Mouse (Mus musculus) adrenal gland, postnatal 14 days (tissue): ENCODE results near the gene Notch1. TPM values are rescaled to one million over a fixed set of nuclear protein-coding genes. Genes with fewer than 3 reads are reported as not detected.

Source experiments
- DNase-seq: peaks from one replicate; pipeline ENCODE4 v3.0.0; 2021; ENCODE audit warnings: mixed read lengths
- total RNA-seq: library from RNA; stranded (reverse); gene quantifications from 2 replicates; pipeline ENCODE4 v1.2.3, GENCODE M21; 2021

Gene Notch1
- total RNA-seq, 1 experiment from 2014 or later, result 27.5 TPM

DNA sequence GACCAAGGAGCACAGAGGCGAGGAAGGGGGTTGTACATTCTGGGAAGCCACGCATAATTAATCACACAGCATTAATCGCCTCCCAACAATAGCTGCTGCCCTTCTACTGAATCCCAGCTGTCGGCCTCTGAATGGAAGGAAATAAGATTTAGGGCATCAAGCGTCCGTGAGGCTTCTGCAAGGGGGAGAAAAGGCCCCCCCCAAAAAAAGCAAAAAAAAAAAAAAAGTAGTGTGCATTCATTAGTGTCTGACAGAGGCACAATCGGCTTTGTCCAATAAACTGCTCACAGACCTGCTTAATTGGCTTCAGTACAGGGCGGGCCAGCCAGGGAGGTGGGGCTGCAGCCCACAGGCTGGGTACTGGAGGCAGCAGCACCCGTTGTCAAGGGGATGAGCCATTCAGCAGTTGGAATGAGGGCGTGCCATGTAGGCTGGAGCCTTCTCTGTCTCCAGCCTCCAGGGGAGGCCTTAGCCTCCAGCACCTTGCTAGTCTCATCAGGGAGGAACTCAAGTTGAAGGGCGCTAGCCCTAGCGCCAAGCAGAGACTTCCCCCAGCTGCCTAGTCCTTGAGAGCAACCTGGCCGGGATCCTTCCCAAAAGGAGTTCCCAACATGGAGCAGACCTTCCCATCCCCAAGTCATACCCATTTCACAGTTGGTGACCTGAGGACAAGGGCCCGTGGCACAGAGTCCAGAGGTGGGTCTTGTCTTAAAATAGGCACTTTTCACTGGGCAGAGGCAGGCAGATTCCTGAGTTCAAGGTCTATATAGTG lies 15.7 kb downstream of the Notch1 start:
- DNase-seq, result no peak

DNA sequence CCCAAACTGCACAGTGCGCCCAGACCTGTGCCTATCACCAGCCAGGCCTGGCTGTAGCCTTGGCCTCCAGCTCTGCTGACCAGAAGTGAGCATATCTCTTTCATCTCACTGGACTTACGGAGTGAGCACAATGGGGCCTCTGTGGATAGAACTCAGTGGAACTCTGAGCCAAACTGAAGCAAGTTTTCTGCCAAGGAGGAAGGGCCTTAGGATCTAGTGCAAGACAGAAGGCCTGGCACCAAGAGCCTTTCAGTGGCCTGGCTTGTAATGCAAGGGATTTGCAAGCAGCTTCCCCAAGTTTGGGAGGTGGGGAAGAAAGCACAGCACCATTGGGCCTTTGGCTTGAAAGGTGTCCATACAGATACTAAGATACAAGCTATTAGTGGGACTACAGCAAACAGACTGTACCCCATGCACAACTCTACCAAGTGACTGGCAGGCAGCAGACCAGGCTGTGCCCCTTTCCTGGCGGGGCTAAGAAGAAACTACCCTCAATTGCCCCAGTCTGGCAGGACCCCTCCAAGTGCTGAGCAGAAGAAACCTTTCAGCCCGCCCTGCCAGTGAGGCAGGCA lies 16.4 kb downstream of the Notch1 start:
- DNase-seq, result no peak

DNA sequence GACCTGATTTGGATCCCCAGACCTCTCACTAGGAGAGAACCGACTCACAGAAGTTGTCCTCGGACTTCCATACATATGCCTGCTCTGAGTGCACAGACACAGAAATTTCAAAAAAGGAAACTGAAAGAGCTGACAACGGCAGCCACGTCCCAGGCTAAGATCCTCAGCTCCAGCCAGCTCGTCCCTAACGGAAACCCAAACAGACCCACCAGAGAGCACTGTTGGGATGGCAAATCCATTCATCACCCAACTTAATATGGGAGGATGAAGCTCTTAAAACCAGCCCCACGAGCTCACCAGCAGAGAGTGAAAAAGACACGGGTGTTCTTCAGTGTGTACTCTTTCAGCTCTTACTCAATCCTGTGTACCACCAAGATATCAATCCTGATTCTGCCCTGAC lies 17.8 kb downstream of the Notch1 start:
- DNase-seq, result no peak

DNA sequence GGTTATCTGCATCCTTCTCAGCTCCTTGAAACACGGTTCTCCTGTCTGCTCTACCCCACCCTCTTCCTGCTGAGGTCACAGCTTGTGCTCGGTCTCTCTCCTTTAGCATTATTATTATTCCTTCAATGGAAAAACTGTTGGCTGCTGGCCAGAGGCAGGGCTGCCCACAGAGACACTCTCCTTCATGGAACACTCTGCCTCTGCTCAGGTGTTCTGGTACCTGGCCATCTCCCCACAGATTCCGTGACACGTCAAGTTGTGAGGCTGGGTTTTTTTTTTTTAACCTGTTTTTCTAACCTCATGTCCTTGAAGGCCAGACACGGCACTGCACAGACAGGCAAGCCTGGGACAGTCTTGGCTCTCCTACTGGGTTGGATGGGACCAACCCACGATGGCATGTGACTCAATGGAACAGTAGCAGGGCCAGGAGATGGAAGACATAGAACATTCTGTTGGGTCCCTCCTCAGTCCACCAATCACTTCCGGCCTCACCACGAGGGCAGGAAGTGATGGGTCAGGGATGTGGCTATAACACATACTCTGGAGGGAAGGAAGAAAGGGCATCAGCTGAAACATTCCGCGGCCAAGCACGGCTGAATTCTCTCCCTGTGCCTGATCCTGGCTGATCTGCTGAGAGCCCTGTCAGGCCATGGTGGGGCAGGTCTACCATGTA lies 18.5 kb downstream of the Notch1 start:
- DNase-seq, result no peak

DNA sequence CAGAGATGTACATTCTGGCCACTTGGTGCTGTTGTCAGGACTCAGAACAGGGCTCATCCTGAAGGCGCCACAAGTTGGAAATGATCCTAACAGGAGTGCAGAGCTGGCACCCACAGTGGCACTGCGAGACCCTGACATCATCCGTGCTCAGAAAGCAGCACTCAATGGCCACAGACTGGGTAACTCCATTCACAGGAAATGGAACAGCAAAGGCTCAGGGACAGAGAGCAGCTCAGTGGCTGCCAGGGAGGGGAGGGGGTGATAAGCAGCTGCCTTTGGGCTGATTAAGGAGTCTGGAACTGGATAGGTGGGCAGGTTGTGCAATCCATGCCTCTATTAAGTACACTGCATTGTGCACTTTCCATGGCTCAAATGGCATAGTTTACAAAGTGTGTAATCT lies 20.0 kb downstream of the Notch1 start:
- DNase-seq, result no peak

DNA sequence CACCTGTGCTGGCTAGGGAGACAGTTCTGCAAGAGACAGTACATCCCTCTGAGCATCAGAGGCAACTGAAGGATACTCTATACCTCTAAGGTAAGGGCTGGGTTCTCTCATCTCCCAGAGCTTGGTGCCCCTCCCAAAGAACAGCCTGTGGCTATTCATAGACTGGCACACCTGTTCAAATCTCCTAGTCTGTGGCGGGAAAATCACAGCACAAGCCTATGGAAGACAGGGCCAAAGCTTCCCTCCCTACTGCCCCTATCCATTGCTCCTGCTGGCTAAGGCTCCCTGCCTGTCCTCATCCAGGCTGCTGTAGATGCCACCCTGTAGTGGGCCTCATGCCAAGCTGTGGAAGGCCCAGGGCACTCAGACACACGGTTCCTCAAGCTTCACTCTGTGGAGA lies 20.8 kb downstream of the Notch1 start:
- no peak for DNase-seq

DNA sequence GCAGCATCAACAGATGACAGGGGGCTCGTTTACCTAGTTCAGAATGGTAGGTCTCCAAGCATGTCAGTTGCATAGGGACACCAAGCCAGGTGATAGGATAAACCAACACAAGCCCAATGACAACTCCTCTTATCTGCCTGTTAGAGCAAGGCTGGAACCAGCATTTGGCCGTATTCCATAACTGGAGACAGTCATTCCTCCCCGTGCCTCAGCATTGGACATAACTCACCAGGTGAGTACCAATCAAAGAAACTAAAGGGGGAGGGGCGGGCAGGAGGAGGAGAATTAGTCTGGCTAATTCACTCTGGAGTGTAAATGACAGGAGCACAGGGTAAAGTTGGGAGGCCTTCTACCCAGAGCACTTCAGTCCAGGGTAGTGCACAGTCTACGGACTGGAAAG lies 21.5 kb downstream of the Notch1 start:
- DNase-seq, result no peak

DNA sequence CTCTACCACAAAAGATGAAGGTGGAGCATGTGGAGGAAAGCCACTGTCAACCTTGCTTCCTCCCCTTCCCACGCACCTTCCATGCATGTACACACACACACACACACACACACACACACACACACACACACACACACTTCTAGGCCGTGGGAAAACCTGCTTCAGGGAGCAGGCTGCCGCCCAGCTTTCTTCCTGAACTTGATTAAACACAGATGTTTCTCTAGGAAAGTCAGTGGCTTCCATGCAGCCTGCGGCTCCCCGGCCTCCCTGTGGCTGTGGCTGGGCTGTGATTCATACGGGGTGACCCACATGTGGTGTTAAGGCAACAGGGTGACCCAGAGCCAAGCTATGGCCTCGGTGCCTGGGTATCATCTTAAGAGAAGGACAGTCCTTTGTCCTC lies 22.1 kb downstream of the Notch1 start:
- DNase-seq, result peak; percentile 64

DNA sequence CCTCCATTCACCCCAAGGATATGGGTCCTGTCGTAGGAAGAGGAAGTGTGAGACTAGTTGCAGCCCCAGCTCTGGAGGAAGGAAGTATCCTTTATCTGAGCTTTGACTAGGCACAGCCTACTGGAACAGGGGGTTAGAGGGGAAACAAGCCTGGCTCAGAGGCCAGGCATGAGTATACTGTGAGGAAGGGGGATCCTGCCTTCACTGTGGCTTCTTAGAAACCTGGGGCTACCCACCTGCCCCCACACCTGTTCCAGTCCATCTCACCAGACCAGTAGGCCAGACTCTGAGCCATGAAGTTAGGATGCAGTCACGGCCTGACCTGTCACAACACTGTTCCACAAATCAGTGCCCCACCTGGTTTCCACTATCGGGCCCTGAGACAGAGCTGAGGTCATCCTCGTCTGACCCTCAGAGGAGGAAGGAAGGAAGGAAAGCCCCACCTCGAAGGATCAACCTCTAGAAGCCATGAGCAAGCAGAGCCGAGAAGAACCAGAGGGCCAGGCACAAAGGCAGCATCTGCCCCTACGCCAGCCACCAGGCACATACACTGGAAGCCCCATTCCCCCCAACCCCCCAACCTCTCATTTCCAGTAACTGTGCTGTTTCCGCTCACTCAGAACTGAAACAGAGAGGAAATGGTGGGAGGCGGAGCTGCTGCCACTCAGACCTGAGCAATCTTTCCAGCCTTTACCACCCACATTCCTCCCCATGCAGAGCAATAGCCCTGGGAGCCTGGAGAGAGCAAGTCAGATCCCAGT lies 23.3 kb downstream of the Notch1 start:
- DNase-seq, result no peak

DNA sequence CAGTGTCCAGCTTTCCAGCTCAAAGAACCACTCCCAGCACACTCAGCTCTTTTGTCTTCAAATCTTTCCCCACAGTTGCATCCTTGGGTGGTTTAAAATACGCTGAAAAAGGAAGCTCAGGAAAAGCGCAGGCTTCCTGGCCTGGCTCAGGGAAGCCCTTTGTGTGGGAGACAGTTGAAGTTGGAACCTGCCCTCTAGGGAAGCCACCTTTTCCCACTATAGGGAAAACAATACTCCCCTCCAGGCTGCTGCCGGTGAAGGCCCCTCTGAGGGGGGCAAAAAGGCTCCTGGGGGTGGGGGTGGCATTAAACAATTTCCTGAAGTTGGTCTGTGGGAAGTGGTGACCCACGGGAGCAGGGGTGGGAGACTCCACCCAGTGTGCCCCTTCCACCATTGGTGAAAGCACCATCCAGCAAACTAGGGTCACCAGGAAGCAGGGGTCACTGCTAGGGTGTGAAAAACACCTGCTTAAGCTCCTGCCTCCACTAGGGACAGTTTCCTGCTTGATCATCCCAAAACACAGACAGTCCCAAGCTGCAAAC lies 25.6 kb downstream of the Notch1 start:
- no peak for DNase-seq

DNA sequence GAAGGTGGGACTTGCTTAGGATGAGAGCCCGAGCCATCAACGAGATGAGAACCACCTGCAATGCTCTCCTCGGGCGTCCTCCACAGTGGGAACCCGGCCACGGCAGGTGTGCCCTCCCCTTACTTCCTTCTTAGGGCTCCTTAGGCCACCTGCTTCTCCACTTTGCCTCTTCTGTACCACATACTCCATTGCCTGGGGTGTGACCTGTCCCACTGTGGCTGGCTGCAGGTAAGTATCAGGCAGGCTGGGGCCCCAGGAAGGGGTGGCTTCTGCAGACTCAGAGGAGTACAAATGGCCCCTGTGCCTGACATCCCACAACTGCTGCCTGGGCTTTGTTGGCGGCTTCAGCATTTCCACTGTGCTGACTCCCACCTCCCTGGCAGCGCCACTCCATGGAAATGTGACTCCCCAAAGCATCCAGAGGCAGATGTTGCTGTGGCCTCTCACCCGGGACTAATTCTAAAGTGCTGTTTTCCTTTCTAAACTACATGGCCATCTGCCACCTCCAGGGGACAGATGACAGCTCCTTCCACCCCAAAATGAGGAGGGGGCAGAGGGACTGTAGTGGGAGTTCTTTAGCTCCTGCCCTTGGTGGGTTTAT lies 27.8 kb downstream of the Notch1 start:
- no peak for DNase-seq

DNA sequence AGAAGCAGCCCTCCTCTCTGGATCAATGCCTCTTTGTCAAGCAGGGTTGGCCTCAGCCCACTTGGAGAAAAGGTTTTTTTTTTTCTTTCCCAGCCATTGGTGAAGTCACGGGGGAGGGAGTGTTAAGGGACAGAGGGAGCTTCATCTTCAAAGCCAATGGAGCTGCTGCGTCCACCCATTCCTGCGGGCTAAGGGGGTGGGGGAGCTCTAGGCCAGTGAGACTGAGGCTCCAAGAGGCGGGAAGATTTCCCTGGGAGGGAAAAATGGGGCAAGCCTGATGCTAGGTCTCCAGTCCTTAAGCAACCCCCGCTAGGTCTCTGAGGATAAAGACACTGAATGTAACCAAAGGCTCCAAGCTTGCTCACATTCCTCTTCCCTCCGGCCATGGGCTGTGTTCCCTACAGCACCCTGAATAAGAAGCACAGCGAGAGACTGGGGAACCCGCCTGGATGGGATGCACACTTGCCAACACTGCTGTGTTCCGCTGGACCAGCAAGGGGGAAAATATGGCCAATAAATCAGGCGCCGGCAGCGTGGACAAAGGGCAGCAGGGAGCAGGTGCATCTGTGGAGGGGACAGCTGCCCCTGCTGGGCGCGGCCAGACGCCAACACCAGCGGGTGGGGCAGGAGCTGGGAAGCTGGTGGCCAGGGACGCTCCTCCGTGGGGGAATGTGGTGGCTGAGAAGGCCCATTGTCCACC lies 29.0 kb downstream of the Notch1 start:
- DNase-seq, result no peak

DNA sequence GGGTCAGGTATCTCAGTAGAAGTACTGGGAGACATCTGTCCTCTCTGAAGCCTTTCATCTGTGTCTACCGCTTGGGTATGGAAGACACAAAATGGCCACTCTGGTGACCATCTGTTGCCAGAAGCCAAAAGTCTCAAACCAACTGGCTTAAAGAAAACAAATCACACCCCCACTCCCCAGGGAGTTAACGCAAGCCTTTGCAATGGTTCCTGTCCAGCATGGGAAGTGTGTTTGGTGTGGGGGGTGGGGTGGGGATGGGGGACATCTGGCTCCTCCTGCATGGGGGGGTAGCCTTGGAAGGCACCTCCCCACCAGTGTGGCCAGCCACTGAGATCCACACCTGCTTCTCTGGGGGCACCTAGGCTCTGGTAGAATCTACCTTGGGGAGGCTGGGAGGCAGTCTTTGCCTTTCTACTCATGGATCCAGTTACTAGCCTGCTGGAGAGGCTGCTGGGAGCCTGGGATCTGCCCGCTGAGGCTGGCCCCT lies 29.6 kb downstream of the Notch1 start:
- no peak for DNase-seq

DNA sequence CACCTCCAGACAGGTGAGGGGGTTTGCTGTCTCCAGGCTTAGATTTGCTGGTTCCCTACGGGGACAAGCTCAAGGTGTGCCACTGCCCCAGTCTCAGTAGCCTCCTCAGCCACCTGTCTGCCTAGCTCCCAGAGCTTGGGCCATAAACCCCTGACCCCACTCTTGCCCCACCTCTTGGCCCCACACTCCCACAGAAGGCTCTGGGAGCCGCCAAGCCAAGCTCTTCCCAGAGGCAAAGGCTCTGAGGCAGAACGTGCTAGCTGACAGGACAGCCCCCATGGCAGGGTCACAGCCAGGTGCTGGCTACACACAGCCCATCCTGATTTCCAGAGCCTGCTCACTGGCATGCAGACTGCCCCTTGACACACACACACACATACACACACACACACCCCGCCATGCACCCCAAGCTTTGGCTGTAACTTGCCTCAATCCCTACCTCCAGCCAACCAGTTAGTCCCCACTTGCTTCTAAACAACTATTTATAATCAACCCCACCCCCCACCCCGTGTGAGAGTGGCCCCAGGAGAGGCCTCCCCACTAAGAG lies 30.1 kb downstream of the Notch1 start:
- no peak for DNase-seq

DNA sequence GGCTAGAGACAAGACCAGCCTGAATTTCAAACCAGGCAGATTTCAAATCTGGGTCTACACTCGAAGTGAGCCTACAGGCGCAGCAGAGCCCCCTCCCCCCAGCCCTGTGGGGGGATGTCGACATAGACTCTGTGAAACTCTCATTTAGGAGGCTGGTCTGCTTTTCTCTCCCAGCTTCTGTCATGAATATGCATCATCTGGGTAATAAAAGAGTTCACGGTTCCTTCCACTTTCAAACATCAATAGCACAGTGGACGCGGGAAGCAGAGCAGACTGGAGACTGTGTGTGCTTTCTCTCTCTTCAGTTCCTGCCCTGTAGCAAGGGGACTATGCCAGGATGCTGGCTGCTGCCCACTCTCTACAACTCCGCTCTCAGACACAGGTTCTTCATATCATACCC lies 30.8 kb downstream of the Notch1 start:
- no peak for DNase-seq

DNA sequence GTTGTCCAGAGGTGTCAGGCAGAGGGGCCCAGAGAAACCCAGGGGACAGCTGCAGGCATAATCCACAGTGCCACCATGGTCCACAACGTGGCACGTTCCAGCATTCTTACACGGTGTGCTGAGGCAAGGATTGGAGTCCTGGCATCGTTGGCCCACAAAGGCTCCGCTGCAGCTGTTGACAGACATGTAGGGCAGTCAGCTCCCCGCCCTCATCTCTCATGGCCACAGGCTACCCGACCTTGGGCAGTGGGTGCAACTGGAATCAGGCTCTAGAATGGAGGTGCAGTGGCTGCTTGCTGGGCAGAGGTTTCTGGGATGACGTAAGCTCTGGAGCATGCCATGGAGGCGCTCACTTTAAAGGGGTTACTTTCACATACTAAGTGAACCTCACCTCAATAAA lies 31.2 kb downstream of the Notch1 start:
- DNase-seq, result peak; percentile 71

DNA sequence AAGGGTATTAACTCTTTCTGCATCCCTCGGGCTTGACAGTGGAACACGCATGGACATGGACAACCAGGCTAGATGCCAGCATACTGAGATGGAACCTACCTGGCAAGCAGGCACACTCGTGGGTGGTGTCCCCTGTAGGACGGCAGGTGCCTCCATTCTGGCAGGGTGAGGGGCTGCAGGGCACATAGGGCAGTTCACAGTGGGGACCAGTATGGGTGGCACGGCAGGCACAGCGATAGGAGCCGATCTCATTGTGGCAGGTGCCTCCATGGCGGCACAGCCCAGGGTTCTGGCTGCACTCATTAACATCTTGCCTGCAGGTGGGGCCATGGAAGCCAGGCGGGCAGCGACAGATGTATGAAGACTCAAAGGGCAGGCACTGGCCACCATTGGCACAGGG lies 32.3 kb downstream of the Notch1 start:
- DNase-seq, result no peak

DNA sequence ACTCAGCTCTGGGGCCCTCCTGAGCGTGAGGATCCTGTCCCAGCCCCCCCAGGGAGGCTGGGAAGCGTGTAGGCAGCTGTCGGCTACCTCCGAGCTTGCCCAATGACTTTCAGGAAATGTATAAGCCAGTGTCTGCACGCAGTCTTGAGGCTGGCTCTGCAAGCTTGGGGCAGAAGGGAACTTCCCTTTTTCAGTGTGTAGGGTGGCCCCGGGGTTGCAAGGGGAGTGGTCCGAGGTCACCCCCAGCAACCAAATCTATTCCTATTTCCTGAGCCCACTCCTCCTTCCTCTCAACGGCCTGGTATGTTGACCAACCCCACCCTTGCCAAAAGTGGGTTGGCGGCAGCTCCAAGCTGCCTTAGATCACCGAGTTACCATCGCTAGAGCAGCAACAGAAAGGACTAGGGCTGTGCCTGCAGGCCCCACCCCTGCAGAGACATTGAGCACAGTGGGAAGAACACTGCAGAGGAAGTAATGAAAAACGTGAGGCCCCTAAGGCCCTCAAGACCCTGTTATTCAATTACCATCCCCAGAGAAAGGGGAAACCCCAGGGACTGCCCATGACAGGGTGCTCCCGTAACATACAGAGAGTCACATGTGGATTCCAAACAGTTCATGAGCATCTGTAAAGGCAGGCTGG lies 33.1 kb downstream of the Notch1 start:
- no peak for DNase-seq

DNA sequence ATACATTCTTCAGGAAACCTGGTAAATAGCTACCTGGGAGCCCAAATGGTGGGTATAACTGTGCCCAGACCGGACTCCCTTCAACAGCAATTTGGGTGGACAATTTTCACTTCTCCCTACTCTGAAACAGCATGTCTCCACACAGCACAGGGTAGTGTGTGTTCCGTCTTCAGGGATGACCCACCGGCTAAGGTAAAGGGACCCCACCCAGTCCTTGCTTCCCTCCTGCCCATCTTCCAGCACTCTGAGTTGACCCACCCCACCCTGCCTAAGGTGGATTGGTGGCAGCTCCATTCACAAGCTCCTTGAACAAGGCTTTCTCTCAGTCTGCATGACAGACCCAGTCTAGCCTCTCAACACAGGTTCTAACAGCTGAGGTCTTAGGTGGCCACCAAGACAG lies 33.6 kb downstream of the Notch1 start:
- no peak for DNase-seq

DNA sequence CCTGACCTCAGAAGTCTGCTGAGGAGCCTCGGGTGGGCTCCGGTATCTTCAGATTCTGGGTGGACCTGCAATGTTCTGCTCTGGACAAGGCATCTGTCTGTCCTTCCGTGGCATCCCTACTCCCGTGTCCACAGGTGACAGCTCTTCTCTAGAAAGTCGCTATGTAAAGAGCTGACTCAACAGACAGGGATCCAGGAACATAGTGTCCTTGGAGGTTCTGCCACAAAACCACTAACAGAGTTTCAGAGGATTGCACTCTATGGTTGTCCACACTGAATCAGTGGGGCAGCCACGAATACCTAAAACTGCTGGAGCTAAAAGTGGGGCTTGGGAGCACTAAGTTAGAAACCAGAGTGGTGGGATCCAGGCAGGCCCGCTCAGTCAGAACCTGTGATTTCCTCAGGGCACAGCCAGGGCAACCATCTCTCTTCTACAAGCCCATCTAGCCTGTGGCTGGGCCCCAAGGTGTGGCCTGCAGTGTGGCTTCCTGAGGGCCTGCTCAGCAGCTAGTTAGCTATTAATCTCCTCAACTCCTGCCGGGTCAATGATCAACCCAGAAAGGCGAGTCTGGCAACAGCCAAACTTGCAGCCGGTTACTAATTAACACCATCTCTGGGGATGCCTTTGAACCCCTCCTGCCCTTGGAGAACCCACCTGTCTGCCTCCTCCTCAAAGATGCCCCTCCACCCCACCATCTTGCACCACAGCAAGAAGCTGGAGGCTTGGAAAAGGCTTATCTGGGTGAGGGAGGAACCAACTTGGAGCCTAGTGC lies 34.6 kb downstream of the Notch1 start:
- DNase-seq, result no peak
